Mouse (Mus musculus): ENCODE results near the gene Grin2d.
"Not testable (repeated sequence)": the region's sequence is repeated elsewhere in the genome, so short reads cannot be mapped to it uniquely, and the experiment has no call there.

Gene Grin2d

DNA sequence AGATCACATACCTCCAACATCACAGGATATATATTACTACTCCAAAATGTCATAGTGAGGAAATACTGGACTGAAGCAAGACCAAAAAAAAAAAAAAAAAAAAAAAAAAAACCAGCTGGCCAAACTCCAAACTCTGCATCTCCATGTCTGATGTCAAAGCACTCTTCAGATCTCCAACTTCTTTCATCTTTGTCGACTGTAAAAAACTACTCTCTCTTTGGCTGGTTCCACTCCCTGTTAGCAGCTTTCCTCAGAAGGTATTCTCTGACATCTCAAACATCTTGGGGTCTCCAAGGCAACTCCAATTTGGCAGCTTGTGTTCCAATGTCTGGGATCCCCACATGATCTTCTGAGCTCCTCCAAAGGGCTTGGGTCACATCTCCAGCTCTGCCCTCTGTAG lies at the start of gene Grin2d:
Grin2d (minus strand) TSS at position 101 of the 400 bp plus-strand sequence.
- DNase-seq (ENCODE audit: low spot score) = not testable (repeated sequence)

DNA sequence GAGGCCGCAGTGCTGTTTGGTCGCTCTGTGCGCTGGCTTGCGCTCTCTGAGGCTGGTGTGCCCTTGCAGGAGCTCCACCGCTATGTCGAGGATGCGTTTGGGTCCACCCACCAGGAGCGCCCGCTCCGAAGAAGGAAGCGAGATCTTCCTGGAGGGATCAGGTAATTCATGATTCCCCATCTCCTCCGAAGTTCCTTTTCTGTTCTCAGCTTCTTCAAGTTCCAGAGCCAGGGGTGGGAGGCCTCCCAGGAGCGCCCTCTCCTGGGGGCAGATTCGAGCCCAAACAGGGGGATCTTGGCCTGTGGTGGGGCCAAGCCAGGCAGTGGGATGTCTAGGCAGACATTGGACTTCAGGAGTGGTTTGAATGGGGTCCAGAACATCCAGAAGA lies 46.2 kb upstream of the Grin2d start:
- DNase-seq (ENCODE audit: low spot score) = no peak

DNA sequence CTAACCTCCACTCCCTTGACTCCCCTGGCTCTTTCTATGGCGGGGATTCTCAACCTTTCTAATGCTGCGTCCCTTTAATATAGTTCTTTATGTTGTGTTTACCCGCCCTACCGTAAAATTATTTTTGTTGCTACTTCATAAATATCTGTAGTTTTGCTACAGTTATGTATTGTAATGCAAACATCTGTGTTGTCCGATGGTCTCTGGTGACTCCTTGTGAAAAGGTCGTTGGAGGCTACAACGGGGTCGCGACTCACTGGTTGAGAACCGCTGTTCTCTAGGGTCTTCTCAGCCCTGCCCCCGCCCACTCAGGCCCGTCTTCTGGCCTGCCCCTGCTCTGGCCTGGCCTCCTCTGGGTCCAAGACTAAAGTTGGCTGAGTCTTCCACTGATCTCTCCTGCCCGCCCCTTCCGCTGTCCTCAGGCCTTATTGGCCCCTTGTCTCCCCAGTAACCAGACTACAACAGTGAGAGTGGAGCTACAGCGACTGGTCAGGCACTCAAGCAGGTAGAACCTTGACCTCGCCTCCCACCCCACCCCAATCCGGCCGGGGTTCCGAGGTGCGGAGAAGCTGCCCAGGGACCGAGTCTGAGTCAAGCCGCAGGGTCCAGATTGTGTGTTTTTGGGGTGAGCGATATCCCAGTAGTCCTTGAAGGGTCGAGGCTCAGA lies 45.7 kb upstream of the Grin2d start, which contains the start of gene Ccdc114:
Ccdc114 (plus strand) TSS at position 311 of the 667 bp plus-strand sequence.
- DNase-seq (ENCODE audit: low spot score) = no peak

DNA sequence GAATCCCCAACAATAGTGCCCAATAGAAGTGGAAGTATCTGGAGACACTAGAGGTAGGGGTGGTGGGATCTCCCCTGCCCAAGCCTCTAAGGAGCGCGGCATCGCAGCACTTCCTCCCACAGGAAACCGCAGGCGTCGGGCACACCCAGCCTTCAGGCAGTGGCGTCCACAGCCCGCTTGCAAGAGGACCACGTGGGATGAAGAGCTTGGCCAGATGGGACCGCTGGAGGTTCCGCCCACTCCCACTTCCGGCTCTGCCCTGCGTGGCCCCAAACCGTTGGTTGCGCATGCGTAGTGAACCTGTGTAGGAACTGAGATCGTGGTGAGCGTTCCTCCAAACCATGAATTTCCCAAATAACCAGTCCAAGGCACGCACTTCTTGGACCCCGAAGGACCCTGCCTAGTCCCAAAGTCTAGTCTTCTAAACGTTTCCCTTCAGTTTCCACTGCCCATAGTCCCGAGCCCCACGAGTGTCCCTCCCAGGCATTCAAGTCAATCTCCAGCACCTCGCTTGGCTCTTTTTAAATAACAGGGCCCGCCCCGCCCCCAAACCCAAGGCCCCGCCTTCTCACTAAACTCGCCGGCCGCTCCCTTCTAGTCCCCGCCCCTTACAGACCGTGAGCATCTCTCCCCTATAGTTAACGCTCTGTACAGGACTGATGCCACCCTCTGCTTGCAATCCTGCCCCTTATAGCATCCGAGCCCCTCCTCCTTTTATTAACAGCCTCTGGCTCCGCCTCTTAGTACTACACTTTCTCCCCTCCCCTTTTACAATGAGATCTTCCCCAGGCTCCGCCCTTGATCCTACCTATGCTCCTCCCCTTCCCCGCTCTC lies 45.0 kb upstream of the Grin2d start:
- DNase-seq (ENCODE audit: low spot score) = peak; percentile 93

DNA sequence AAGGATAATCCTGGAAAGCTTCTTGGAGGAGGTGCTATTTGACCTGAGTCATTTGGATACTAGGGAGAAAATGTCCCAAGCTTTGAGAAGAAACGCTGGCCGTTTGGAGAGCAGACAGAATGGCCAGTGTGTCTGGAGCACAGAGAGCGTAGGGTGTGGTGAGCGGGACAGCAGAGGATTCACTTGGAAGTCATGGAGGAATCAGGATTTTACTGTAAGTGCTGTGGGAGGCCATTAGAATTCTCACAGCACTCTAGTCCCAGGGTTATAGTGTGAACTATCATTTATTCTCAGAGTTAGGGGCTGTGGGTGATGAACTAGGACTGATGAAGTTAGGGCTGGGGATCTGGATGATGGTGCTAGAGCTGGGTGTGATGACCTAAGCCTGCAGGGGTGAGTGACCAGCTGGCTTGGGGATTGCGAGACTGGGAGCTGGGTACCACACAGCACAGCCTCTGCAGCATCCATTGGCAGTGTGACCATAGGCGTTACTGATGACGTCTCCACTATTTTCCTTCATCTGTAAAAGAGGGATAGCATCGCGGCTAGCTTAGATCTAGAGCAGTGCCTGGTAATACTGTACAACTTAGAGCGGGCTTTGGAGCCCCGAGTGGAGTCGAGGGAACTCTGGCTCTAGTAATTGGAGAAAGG lies 43.9 kb upstream of the Grin2d start:
- DNase-seq (ENCODE audit: low spot score) = no peak

DNA sequence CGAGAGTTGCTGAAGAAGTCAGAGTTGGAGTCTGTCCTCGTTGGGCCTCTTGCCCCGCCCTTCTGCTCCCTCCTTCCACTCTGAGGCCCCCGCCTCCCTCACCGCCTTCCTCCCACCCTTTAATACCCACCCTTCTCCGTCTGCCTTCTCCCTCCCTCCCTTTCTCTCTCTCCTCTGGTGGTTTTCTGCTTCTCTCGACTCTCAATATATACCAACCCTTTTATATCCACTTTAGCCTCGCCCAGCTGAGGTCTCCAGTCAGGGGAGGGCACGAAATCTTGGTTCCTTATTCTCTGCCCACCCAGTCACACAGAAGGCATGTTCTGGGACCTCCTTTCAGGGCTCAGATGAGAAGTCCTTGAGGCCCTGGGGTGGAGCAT lies 43.1 kb upstream of the Grin2d start, which contains the start of gene Emp3:
Emp3 (minus strand) TSS at position 163 of the 380 bp plus-strand sequence.
- DNase-seq (ENCODE audit: low spot score) = no peak

DNA sequence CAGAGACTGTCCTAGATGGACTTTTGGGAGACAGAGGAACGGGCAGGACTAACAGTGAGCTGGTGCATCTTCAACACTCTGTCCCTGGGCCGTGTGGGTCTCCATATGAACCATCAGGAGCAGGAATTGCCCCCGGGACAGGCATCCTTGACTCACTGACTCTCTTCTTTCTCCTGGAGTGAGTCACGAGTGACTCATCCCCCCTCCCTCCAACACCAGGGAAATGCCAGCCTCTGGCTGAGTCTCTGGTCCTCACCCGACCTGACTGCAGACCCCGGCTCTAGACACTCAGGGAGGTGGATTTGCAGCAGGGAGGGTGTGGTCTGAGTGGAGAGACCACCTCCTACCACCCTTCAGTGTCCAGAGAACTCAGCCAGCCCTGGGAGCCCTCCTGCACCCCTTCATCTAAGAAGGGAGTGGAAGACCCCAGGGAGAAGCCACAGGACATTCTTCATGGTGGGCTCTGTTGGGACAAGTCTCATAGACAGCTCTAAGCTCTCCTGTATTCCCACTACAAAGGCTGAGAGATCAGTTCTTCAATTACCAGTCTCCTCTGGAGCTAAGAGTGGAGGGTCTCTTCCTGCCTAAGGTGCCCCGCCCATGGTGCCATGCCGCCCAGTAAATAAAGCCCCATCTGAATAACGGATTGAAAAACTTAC lies 42.5 kb upstream of the Grin2d start:
- DNase-seq (ENCODE audit: low spot score) = no peak

DNA sequence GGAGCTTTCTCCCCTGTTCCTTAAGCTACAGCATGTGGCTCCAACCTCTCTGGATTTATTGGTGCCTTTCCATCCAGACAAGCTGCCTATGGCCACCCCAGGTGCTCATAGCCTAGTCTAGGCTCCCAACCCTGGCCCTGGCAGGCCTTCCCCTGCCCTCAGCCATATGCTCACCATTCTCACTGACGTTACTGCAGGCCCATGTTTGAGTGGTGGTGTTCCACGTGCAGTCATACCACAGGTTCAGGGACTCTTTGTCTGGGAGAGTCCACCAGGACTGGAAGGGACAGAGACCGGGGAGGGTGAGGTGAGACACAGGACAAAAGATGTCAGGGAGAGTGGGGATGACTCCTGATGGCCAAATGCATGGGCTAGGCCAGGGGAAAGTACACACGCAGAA lies 41.6 kb upstream of the Grin2d start:
- no peak for DNase-seq (ENCODE audit: low spot score)

DNA sequence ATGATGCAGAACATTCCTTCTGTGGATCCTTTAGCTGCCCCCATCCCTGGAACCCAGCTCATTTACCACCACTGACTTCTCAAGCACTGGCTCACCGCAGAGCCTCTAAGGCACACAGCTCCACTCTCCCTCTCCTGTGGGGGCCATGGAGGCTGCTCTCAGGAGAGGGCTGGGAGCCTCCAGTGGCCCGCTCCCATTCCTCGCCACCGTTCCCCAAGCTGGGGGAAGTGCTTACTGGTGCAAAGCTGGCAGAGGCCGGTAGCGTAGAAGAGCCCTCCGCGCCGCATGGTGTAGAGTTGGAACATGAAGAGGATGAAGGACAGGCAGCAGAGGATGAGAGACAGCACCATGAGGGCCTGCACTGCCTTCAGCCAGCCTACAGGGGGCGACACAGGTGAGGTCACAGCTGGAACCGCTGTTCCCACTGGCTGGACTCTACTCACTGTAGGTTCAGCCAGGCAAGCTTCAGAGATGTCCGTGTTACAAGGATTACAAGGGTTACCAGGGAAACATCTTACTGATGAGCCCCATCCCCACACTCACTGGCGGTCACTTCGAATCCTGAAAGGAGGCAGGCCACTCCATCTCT lies 41.0 kb upstream of the Grin2d start:
- no peak for DNase-seq (ENCODE audit: low spot score)

DNA sequence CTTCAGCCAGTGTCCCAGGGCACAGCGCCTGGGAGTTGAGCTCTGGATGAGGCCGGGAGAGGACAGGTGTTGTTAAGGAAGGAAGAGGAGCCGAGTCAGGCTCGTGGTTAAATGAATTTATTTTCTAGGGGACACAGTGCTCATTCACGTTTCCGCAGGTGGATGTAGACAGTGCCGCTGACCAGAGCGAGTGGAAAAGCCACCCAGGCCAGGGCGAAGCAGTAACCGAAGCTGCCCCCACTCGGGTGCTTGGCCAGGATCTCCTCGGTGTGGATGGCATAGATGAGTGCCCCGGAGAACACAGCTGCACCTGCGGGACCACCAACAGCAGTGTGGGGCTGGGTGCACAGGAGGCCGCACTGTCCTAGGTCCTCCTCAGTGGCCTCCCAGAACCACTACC lies 39.7 kb upstream of the Grin2d start:
- no peak for DNase-seq (ENCODE audit: low spot score)

DNA sequence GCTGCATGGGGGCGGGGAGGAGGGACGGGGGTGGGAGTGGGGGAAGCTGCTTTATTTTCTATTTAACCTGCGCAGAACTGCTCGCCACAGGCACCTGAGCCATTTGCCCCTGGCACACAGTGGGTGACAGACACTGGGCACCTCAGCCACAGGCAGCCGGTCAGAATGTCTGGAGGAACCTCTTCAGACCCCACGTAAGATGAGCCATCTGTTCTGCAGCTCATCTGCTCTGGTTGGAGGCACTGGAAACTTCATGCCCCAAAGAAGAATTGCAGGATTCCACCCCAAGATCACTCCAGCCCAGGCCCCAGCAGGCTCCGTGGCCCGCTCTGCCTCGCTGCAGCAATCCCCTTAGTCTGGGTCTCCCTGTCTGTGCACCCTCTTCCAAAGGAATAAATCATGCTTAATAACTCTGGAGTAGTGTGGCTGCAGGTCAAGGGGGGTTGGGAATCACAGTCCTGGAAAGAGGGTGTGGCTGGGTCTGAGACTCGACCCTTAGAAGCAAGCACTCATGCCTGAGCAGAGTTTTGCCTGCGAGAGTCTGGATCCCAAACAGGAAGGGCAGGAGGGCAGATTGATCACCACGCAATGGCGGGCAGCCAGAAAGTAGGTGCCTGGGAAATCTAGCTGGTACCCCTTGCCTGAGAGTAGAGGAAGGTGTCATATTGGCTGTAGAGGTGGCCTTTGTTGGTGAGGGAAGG lies 39.0 kb upstream of the Grin2d start:
- no peak for DNase-seq (ENCODE audit: low spot score)

DNA sequence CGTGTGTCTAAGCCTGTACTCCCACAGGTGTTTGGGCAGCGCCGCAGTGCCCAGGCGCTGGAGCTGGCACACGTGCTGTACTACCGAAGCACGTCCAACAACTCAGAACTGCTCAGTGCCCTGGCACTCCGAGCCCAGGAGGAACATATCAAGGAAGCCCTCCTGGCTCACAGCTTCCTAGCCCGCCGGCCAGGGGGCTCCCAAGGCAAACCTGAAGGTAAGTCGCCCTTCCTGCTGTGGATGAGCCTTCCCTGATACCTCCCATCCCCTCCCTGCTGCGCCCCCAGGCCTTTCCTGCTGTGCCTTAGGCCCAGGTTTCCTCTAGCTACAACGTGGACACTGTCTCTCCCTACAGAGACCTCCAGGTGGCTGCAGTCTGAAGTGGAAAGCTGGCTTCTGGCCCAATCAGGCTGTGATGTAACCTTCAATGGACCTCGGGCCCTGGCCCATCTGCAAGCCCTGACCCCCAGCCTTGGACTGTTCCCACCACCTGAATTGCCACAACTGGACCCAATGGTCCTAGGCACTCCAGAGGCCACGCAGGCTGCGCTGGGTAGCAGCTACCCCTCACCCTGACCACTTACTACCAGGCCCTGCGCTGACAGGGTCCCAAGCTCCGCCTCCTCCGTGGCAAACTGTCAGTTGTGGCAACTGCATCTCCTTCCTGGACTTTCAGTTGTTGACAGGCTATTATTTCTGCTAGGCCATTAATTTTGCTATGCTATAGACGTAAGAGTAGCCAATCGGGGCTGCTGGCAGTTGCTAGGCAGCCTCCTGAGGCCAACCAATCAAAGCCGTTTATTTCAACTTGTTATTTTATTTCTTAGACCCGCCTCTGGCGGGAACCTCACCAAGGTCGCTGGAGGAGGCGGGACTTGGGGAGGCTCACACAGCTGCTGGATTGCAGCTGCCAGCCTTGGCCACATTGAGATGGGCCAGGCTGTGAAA lies 38.2 kb upstream of the Grin2d start:
- DNase-seq (ENCODE audit: low spot score) = peak; percentile 49

DNA sequence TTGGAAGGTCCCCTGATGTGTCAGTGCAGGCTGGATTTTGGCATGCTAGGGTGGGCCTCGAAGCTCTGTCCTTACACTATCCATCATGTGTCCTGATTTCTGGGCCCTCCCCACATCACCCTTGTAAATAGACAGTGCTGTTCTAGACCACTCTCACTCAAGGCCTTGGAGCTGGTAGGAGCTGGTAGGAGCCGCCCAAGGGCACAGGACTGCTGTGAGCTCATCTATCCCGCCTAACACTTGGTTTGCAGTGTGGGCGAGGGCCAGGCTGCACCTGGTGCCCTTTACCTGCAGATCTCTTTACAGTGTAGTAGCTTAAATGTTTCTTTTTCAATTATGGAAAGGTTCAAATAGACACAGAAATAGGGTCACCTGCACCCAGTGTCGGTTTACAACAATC lies 36.8 kb upstream of the Grin2d start:
- DNase-seq (ENCODE audit: low spot score) = no peak

DNA sequence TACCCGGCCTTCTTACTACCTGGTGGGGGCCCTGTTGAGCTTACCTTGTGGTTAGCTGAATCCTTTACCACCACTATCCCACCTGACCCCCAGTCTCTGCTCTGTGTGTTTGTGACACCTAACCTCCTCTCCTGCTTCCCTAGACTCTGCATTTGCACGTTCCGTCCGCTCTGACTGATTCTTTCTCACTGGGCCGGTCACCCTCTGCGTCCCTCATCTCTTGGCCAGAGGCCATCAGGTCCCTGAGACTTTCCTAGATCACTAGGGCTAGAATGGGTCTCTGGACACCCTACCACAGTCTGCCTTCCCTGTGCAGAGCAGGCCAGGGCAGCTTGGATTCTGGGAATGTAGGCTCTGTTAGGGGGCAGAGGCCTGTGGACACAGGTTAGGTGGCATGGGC lies 35.9 kb upstream of the Grin2d start:
- no peak for DNase-seq (ENCODE audit: low spot score)

DNA sequence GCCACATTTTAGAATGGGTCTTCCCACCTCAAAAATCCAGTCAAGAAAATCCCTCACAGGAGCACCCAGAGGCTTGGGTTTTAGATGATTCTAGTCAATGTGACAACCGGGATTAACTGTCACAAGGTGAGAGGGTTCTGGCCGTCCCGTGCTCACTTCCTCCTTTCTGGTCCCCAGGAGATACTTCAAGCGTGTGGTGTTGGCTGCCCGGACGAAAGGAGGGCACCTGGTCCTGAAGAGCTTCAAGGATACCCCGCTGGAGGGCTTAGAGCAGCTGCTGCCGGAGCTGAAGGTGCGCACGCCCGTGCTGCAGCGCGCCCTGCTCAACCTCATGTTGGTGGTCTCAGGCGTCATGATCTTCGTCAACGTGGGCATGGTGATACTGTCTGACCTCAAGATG lies 31.0 kb upstream of the Grin2d start:
- no peak for DNase-seq (ENCODE audit: low spot score)

DNA sequence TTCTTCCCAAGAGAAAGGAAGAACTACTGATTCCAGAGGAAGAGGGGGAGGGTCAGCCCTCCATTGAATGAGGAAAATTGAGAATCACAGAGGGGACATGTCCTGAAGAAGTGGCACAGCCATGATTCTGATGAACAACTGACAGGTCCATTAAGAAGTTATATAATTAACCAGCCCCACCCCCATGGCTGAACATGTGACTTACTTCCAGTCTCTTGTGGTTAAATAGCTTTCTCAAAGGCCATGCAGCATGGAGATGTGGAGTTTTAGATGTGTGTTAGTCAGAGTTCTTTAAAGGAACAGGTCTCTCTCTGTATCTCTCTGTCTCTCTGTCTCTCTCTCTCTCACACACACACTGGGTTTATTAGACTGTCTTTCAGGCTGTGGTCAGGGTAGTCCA lies 30.2 kb upstream of the Grin2d start:
- no peak for DNase-seq (ENCODE audit: low spot score)

DNA sequence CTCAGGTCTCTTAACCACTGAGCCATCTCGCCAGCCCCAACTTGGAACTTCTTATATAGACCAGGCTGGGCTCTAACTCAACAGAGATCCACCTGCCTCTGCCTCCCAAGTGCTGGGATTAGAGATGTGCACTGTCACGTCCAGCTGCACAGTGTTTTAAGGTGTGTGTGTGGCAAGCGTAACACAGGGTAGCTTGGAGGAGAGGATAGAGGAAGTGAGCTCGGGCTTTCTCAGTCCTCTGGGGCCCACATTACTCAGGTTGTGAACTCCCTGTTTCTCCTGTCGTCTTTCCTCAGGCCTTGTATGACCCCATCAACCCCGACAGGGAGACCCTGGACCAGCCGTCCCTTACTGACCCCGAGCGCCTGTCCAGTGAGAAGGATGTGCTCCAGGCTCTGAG lies 28.4 kb upstream of the Grin2d start:
- no peak for DNase-seq (ENCODE audit: low spot score)

DNA sequence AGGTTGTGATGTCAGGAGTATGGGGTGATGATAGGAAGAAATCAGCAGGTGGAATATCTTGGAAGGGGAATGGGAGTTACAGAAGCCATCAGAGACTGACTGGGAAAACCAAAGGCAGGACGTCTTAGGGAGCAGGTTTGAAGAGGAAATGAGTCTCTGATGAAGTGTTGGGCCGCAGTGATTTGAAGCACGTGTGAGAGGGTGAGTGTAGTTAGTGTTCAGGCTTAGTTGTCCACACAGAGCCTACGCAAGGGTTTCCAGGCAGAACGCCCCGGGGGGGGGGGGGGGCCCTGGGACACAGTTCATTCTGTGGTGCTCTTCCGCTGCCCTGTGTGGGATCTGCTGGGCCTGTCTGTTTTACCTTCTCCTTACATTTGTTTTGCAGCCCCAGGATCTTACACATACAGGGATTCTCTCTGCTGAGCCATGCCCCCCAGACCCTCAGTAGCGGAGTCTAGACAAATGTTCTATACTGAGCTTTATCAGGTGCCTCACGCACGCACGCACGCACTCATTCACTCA lies 24.4 kb upstream of the Grin2d start:
- DNase-seq (ENCODE audit: low spot score) = no peak

DNA sequence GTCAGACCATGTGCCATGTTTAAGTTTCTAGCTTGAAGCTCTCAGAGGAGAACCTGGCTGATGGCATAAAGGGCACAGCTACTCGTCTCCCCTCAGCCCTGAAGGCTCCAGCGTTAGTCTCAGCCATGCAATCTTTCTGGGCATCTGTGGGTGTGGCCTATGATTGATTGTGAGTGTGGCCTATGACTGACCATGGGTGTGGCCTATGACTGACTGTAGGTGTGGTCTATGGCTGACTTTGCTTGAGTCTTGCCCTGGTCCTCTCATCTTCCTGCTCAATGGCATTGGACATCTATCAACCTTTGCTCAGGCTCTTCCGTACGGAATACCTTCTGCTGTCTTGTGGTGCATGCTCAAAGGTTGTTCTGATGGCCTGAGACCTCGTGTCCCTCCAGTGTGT lies 23.4 kb upstream of the Grin2d start:
- DNase-seq (ENCODE audit: low spot score) = no peak

DNA sequence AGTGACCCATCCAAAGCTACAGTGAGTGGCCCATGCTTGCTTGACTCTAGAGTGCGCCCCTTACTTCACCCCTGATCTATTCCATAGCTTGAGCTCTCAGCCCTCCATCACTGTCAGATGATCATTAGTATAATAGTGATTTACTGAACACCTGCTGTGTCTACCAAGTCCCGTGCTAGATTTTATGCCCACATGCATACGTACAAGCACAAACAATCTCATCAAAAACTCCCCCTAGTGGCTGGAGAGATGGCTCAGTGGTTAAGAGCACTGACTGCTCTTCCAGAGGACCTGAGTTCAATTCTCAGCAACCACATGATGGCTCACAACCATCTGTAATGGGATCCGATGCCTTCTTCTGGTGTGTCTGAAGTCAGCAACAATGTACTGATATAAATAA lies 19.9 kb upstream of the Grin2d start:
- not testable (repeated sequence) for DNase-seq (ENCODE audit: low spot score)
